Mouse (Mus musculus) spleen, postnatal 14 days (tissue): ENCODE data around the gene Agbl1.
"Not testable (repeated sequence)": the region's sequence is repeated elsewhere in the genome, so short reads cannot be mapped to it uniquely, and the experiment has no call there.

ENCODE experiments used
- DNase-seq, 2 experiments: peaks; one replicate each; pipeline ENCODE4 v3.0.0; 2021 to 2022; ENCODE audit warnings: low spot score in 2 of 2

The Agbl1 gene

GRCm38 (mm10) chr7:76229311-76229937 is at the start of gene Agbl1:
Agbl1 (plus strand) TSS chr7:76229887.
- no peak for DNase-seq

GRCm38 (mm10) chr7:76185005-76185658 is 44.6 kb upstream of the Agbl1 start:
- DNase-seq = no peak

DNA sequence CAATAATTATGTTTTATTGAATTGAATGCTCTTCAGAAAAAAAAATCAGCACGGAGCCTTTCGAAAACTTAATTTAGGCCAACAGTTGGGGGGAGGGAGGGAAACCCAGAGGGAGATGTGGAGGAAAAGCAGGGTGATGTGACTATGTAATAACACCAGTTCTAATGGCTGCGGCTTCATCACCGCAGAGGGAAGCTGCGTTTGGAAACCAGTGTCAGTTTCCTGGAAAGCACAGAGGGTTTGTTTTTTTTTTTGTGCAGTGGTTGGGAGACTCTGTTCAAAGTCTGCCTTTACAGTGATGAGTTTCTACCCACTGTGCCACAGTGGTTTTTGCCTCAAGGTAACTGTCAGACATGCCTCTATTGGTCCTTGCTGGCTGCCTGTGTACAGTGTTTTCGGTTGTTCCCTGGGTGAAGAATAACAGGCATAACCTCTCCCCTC is 44.0 kb upstream of the Agbl1 start:
- no peak for DNase-seq

- DNase-seq = no peak
Observed at GRCm38 (mm10) chr7:76218546-76218945, 11.1 kb upstream of the Agbl1 start.

GRCm38 (mm10) chr7:76219797-76220469 is 9.8 kb upstream of the Agbl1 start:
- no peak for DNase-seq

GRCm38 (mm10) chr7:76222691-76223090 is 7.0 kb upstream of the Agbl1 start:
- no peak for DNase-seq

GRCm38 (mm10) chr7:76228881-76229280 is 806 bp upstream of the Agbl1 start:
- DNase-seq = no peak

DNA sequence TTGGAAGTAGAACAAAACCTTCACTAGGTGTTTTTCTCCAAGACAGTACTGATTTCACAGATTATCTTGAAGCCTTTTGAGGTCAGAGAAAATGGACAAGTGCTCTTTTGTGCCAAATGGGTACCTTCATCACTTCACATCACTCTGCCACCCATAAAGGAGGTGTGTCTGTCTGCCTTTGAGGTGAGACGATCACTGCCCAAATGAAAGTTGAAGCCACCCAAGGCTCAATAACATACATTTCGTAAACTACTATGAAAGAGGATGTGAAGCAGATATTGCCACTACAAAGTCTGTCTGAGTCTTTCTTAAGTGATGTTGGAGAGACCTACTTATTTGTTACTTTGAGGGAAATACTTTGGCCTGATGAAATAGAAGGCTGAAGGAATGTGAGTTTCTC is 4.6 kb downstream of the Agbl1 start:
- no peak for DNase-seq

DNA sequence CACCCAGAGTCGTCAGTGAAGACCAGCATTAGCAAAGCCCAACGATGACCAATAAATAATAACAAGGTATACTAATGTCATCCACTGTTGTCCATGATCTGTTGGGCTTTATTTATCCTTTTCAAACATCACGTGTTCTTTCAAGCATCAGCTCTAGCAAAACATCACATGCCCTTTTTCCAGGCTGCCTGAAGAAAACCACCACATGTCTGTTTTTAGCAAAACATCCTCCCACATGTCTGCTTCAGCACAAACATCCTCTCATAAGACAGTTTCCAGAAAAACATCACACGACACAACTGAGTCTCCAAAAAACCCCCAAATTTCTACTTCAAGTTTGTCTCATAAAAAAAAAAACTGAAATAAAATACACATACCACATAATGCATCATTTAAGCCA is 7.8 kb downstream of the Agbl1 start:
- no peak for DNase-seq

GRCm38 (mm10) chr7:76244839-76245238 is 15.2 kb downstream of the Agbl1 start:
- DNase-seq = not testable (repeated sequence)

GRCm38 (mm10) chr7:76275061-76275460 is 45.4 kb downstream of the Agbl1 start:
- DNase-seq = no peak

DNA sequence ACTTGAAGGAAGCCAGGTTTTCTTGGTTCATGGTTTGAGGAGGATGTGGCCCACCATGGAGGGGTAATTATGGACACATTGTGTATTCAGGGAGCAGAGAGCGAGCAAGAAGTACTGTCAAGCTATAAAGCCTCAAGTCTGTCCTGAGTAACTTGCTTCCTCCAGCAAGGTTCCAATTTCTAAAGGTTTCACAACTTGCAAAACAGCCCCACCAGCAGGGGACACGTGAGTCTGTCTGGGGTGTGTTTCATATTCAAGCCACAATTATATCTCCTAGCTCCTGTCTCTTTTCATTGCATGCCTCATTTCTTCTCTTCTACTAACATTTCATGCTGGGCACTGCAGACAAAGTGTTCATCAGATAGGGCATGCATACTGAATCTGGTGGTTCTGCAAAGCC is 53.1 kb downstream of the Agbl1 start:
- DNase-seq = no peak

DNA sequence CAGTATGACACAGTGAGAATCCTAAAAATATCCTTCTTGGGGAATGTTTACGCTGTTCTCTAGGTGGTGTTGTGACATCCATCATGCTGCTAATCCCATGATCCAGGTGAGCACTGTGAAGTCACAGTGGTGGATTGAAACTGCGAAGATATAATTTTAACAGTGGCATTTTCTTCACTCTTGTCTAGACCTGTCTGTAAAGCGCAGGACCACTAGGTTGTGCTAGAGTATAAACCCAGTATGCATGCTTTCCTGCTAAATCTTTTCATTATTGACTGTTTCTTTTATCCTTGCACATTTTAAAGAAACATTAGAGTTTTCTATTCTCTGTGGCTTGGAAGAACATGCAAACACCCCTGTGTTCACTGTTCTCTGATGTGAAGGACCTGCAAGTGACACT is 57.8 kb downstream of the Agbl1 start:
- no peak for DNase-seq

- no peak for DNase-seq
Observed at GRCm38 (mm10) chr7:76321866-76322553, 92.3 kb downstream of the Agbl1 start.

- DNase-seq = no peak
Observed at GRCm38 (mm10) chr7:76326091-76326490, 96.4 kb downstream of the Agbl1 start.

DNA sequence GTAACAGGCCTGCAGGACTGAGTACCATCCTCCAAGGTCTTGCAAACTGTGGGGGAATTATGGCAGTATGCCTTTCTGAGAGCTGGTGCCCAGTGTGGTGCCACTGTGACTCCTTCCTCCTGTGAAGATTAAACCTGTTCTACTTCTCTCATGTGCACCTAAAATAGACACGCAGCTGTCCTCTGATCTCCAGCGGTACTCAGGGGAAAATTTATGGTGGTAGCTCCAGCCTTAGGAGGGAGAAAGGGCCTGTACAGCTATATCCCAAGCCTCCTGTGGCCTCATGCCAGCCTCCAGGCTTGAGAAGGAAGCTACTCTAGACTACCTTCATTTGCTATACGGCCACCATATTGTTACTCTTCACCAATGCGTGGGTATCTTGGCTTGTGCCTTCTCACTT is 109.6 kb downstream of the Agbl1 start:
- DNase-seq = no peak

- no peak for DNase-seq
Observed at GRCm38 (mm10) chr7:76341601-76342000, 111.9 kb downstream of the Agbl1 start.

GRCm38 (mm10) chr7:76353469-76353868 is 123.8 kb downstream of the Agbl1 start:
- no peak for DNase-seq

- DNase-seq = no peak
Observed at GRCm38 (mm10) chr7:76354510-76354909, 124.8 kb downstream of the Agbl1 start.

GRCm38 (mm10) chr7:76371269-76371668 is 141.6 kb downstream of the Agbl1 start:
- no peak for DNase-seq

- no peak for DNase-seq
Observed at GRCm38 (mm10) chr7:76379493-76379892, 149.8 kb downstream of the Agbl1 start.

GRCm38 (mm10) chr7:76381986-76382385 is 152.3 kb downstream of the Agbl1 start:
- DNase-seq = no peak
